Mouse (Mus musculus) thymus, adult 2 months (tissue): ENCODE measurements around the gene Ankrd44. TPM values are rescaled to one million over a fixed set of nuclear protein-coding genes. Genes with fewer than 3 reads are reported as not detected.

ENCODE experiments used
- DNase-seq: peaks from one replicate; pipeline ENCODE4 v3.0.0; 2021
- H3K27ac ChIP-seq: fragments of 200-500 bp; 2 replicates; pipeline ENCODE4 v1.5.1; 2012; ENCODE audit warnings: low read length, control low read depth; ENCODE audit not compliant: control insufficient read depth, insufficient read depth
- H3K27me3 ChIP-seq: fragments of 200-500 bp; 2 replicates; pipeline ENCODE4 v1.6.1; 2012; ENCODE audit warnings: mild to moderate bottlenecking, low read length, moderate library complexity, mixed read lengths; ENCODE audit not compliant: control insufficient read depth, insufficient read depth
- H3K36me3 ChIP-seq: fragments of 200-500 bp; 2 replicates; pipeline ENCODE4 v1.6.1; 2012; ENCODE audit warnings: mild to moderate bottlenecking, low read length, moderate library complexity; ENCODE audit not compliant: control insufficient read depth, insufficient read depth
- H3K4me1 ChIP-seq: fragments of 200-500 bp; replicated peaks from 2 replicates; pipeline ENCODE4 v1.6.1; 2012; ENCODE audit warnings: low read length; ENCODE audit not compliant: control insufficient read depth, insufficient read depth
- H3K4me3 ChIP-seq: fragments of 200-500 bp; 2 replicates; pipeline ENCODE4 v1.5.1; 2012; ENCODE audit warnings: mild to moderate bottlenecking, low read length, control low read depth, moderate library complexity; ENCODE audit not compliant: control insufficient read depth, insufficient read depth
- CTCF ChIP-seq: fragments of 200-500 bp; IDR thresholded peaks from 2 replicates; pipeline ENCODE4 v1.5.1; 2012; ENCODE audit warnings: mild to moderate bottlenecking, control low read depth, low read length, moderate library complexity, borderline replicate concordance; ENCODE audit not compliant: control insufficient read depth, poor library complexity, insufficient read depth; ENCODE audit errors: extremely low read depth
- POLR2A ChIP-seq: fragments of 200-500 bp; IDR thresholded peaks from 2 replicates; pipeline ENCODE4 v1.6.1; 2012; ENCODE audit warnings: mild to moderate bottlenecking, low read length, control low read depth, moderate library complexity; ENCODE audit not compliant: control insufficient read depth, poor library complexity, insufficient read depth; ENCODE audit errors: extremely low read depth
- WGBS: fragments of 180-500 bp; shearing (Covaris S2); methylation state at CpG from one replicate; pipeline ENCODE4 v1.1.7; 2018; 5-methylcytosine and 5-hydroxymethylcytosine counted together
- polyA plus RNA-seq: library from polyadenylated mRNA; depleted of rRNA; stranded (reverse); fragments of >200 nt; gene quantifications from 2 replicates; pipeline ENCODE4 v1.2.3, GENCODE M21; 2012

The Ankrd44 gene
- polyA plus RNA-seq, 1 experiment = 92.9 TPM

GRCm38 (mm10) chr1:54809811-54810549 is 116.2 kb downstream of the Ankrd44 start:
- Histone ChIP-seq H3K27me3 (no peaks in the 10 kb centered on the region), H3K27ac (no peak overlapping the region), H3K4me3 (no peak overlapping the region), H3K4me1 (no peaks in the 10 kb centered on the region), H3K36me3 (no peaks in the 10 kb centered on the region)
- TF ChIP-seq POLR2A (no peak), CTCF (no peak)
- DNase-seq = no peak
- 94% methylated on average over 10 of the region's 10 CpGs for WGBS

- TF ChIP-seq CTCF = no peak
- TF ChIP-seq POLR2A = no peak
- Histone ChIP-seq H3K4me3 (no peak overlapping the region), H3K36me3 (no peaks in the 10 kb centered on the region), H3K4me1 (no peaks in the 10 kb centered on the region), H3K27ac (no peak overlapping the region), H3K27me3 (no peaks in the 10 kb centered on the region)
- 98% methylated on average over 13 of the region's 13 CpGs for WGBS
- no peak for DNase-seq
Observed at GRCm38 (mm10) chr1:54809098-54809490, 117.1 kb downstream of the Ankrd44 start.

- Histone ChIP-seq H3K27me3 (no peaks in the 10 kb centered on the region), H3K36me3 (no peaks in the 10 kb centered on the region), H3K27ac (no peak overlapping the region), H3K4me3 (no peak overlapping the region), H3K4me1 (no peaks in the 10 kb centered on the region)
- 96% methylated on average over 4 of the region's 4 CpGs for WGBS
- DNase-seq = no peak
- no peak for TF ChIP-seq POLR2A
- no peak for TF ChIP-seq CTCF
Observed at GRCm38 (mm10) chr1:54808401-54809097, 117.6 kb downstream of the Ankrd44 start.

- WGBS = 97% methylated on average over 3 of the region's 3 CpGs
- no peak overlapping the region for H3K4me3 ChIP-seq
Observed at GRCm38 (mm10) chr1:54807832-54808231, 118.4 kb downstream of the Ankrd44 start.

GRCm38 (mm10) chr1:54806116-54806850 is 119.9 kb downstream of the Ankrd44 start:
- no peak overlapping the region for H3K4me3 ChIP-seq
- H3K27me3 ChIP-seq = no peaks in the 10 kb centered on the region
- no peak for TF ChIP-seq CTCF
- TF ChIP-seq POLR2A = no peak
- no peaks in the 10 kb centered on the region for H3K36me3 ChIP-seq
- H3K4me1 ChIP-seq = no peaks in the 10 kb centered on the region
- no peak for DNase-seq
- no peak overlapping the region for H3K27ac ChIP-seq
- WGBS = 94% methylated on average over 2 of the region's 2 CpGs

More at GRCm38 (mm10) chr1:54807832-54808231, 118.4 kb downstream of the Ankrd44 start:
- TF ChIP-seq CTCF (no peak), POLR2A (no peak)
- Histone ChIP-seq H3K27ac (no peak overlapping the region), H3K4me1 (no peaks in the 10 kb centered on the region), H3K36me3 (no peaks in the 10 kb centered on the region), H3K27me3 (no peaks in the 10 kb centered on the region)
- no peak for DNase-seq

- no peak for DNase-seq
- WGBS = 98% methylated on average over 9 of the region's 9 CpGs
- Histone ChIP-seq H3K27ac (no peak overlapping the region), H3K4me1 (no peaks in the 10 kb centered on the region), H3K36me3 (no peaks in the 10 kb centered on the region), H3K27me3 (no peaks in the 10 kb centered on the region), H3K4me3 (no peak overlapping the region)
- TF ChIP-seq CTCF = no peak
- TF ChIP-seq POLR2A = no peak
Observed at GRCm38 (mm10) chr1:54804406-54804805, 121.8 kb downstream of the Ankrd44 start.
